Mouse (Mus musculus): ENCODE data around the gene Gm21719. TPM values are rescaled to one million over a fixed set of nuclear protein-coding genes. Genes with fewer than 3 reads are reported as not detected.
"Not testable (repeated sequence)": the region's sequence is repeated elsewhere in the genome, so short reads cannot be mapped to it uniquely, and the experiment has no call there.

The Gm21719 gene
- total RNA-seq (2022) = not detected

GRCm38 (mm10) chrY:6682772-6683171 is at the start of gene Gm21719:
Gene Gm21719, minus strand, starts transcription at chrY:6682872.
- not testable (repeated sequence) for DNase-seq

Other genes starting within 250 kb of the Gm21719 start
- gene Gm28919, start 99.3 kb downstream of the Gm21719 start, total RNA-seq (2022) = not detected
- gene Gm20830, start 235.4 kb upstream of the Gm21719 start, total RNA-seq (2022) = not detected

Measured in adrenal gland, adult 8-10 months (tissue).